Mouse (Mus musculus) lung, postnatal 10 days (tissue): ENCODE measurements around the gene Cnn2.

ENCODE experiments used
- DNase-seq: peaks from one replicate; pipeline ENCODE4 v3.0.0; 2021

The Cnn2 gene

DNA sequence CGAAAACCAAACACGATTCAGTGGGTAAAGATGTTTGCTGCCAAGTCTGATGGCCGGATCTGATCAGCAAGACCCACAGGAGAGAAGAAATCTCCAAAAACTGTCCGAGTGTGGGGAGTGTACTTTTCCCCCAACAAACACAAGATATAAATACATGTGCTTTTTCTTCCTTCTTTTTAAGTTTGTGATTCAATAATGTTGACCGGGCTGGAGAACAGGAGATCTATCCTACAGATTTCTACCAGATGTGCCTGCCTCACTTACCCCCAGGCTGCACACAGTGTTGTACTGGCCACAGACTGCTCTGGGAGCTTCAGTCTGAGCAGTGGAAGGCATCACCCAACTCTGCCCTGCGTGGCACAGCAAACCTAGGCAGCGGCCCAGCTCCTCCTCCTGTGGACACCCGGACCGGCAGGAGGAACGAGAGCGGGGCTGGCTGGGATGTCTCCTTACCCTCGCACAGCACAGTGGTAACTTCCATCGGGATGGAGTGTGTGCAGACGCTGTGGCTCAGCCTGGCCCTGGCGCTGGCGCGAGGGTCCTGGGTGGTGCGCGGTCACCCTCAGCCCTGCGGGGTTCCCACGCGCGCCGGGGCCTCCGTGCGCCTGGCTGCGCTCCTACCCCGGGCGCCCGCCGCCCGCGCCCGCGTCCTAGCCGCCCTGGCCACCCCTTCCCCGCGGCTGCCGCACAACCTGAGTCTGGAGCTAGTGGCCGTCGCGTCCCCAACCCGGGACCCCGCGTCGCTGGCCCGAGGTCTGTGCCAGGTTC lies 17.8 kb upstream of the Cnn2 start, which contains the start of gene Grin3b:
TSS of gene Grin3b (plus strand) at position 301 of the 768 bp plus-strand sequence.
- no peak for DNase-seq

DNA sequence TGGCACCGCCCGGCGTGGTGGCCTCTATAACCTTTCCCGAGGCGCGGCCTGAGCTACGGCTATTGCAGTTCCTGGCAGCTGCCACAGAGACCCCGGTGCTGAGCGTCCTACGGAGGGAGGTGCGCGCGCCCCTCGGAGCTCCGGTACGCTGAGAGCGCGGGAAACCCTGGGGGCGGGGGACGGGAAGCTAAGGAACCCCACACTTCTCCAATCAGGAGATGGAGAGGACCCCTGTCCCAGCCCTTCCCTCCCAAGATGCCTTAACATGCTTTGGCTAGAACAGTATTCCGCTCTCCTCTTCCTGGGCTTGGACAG lies 17.2 kb upstream of the Cnn2 start:
- no peak for DNase-seq

DNA sequence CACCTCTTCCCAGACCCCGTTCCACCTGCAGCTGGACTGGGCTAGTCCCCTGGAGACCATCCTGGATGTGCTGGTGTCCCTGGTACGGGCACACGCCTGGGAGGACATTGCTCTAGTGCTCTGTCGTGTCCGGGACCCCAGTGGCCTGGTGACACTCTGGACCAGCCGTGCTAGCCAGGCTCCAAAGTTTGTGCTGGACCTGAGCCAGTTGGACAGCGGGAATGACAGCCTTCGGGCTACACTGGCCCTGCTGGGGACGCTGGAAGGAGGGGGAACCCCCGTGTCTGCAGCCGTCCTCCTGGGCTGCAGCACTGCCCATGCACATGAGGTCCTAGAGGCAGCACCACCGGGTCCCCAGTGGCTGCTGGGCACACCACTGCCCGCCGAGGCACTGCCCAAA lies 15.6 kb upstream of the Cnn2 start:
- DNase-seq: peak; percentile 71

GRCm38 (mm10) chr10:79974087-79974486 lies 14.3 kb upstream of the Cnn2 start:
- DNase-seq: no peak

DNA sequence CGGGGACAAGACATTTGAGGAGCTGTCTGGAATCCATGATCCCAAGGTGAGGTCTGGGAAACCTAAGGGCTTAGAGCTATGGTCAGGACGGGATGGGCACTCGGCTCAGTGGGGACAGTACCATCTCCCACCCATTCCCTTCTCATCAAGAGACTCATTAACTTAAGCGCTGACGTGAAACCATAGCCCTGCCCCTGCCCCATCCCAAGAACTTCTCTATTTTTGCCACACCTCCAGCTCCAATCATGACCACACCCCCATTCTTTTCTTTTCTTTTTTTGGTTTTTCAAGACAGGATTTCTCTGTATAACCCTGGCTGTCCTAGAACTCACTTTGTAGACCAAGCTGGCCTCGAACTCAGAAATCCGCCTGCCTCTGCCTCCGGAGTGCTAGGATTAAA lies 13.7 kb upstream of the Cnn2 start:
- DNase-seq: no peak

- DNase-seq: no peak
These were observed 12.2 kb upstream of the Cnn2 start for GRCm38 (mm10) chr10:79976071-79976721.

- no peak for DNase-seq
These were observed 11.7 kb upstream of the Cnn2 start for GRCm38 (mm10) chr10:79976722-79977107.

DNA sequence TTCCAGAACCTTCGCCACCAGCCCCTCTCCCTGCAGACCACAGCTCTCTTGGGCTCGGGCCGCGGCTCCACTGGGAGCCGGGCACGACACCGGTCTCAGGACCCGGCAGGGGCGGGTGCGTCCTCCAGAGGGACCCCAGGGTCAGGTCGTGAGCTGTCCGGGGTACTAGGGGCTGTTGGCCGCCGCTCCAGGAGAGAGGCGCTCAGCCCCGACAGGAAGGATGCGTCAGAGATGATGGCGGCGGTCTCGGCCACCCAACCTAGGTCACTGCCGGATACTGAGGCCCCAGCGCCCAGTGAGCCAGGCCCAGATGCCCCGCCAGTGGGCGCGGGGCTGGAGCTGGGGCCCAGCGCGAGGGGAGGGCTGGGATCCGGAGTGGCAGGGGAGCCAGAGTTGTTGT lies 11.1 kb upstream of the Cnn2 start:
- no peak for DNase-seq

- no peak for DNase-seq
These were observed 10.3 kb upstream of the Cnn2 start for GRCm38 (mm10) chr10:79978061-79978460.

DNA sequence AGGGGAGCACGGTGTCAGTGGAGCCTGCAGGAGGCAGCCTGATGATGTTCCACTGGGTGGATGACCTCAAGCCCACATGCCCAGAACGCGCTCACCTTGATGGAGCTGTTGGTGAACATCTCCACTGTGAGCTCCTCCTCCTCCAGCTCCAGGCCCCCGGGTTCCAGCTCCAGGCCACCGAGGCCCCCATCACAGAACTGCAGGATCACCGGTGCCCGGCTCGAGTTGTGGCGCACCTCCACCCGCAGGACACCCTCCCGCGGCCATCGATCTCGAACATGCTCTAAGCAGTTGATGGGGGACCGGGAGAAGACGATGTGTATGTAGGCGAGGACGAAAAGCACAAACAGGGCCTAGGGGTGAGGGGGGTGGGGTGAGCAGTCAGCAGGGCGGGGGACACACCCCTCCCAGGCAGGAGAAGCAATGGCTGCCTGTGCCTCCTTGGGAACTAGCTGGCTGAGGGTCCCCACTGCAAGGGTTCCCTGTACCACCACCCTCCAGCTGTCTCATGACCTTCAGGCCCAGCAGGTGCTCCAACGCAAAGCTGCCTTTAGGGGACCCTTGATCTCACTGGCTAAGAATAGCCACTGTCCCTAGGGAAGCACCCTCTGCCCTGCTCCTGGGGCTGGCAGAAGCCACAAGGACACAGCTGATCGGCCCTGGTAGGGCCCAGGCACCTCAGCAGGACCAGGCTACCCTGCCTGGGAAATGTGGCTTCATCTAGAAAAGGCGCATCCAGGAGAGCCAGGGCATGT lies 8.8 kb upstream of the Cnn2 start:
- DNase-seq: no peak

GRCm38 (mm10) chr10:79983205-79983604 lies 5.2 kb upstream of the Cnn2 start:
- DNase-seq: no peak

DNA sequence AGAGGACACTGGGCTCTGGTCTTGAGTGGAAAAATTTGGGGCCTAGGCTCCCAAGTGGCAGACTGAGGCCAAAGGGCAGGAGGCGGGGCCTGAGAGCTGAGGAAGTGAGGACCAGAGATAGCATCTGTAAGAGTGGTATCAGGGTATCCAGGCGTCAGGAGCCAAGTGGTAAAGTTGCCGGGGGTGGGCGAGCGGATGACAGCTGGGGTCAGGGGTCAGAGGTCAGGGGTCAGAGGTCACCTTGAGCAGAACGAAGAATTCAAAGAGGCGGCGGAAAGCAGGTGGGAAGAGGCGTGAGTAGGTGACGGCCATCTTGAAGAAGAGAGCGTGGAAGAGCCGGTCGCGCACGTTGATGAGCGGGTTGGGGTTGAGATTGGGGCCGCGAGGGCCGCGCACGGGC lies 4.7 kb upstream of the Cnn2 start:
- DNase-seq: peak; percentile 76

DNA sequence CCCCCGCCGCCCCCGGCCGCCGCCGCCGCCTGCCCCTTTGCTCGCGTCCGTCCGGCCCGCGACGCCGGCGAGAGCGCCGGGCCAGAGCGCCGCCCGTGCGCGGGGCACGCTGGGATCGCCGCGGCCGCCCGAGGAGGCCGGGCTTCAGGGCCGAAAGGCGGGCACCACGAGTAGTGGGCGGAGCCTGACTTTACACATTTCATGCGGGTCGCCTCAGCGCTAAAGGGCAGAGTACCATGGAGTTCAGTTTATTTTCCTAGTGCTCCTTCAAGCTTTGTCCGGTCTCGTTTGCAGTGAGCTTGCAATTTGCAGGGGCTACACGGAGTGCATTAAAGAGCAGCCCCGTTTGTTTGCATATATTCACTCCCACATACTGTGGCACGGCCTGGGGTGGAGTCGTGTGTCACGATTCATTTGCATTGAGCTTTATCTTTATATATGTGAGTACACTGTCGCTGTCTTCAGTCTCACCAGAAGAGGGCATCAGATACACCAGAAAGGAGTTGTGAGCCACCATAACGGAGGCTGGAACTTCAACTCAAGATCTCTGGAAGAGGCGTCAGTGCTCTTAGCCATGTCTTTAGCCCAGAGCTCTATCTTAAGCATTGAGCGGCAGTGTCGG lies 4.1 kb upstream of the Cnn2 start, which contains the start of gene Tmem259:
TSS of gene Tmem259 (minus strand) at position 136 of the 622 bp plus-strand sequence.
- DNase-seq: peak; percentile 94

DNA sequence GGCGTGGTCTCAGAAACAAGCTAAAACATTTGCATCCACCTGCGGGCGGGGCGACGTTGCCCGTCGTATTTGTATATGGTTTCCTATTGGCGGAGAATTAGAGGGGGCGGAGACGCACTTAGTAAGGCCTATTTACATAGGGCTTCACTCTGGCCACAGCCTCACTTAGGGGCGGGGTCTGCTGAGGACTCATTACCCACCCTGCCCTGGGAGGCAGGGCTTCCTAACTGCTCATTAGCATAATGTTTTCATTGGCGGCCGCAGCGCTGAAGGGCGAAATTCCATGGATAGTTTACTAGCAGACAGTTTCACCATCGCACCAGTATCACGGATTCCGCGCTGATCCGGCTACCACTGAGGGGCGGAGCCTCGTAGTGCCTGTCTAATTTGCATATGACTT lies 3.5 kb upstream of the Cnn2 start:
- peak; percentile 99 for DNase-seq

- peak; percentile 81 for DNase-seq
These were observed 2.8 kb upstream of the Cnn2 start for GRCm38 (mm10) chr10:79985334-79986231.

GRCm38 (mm10) chr10:79986232-79986878 lies 2.0 kb upstream of the Cnn2 start:
- DNase-seq: peak; percentile 80

GRCm38 (mm10) chr10:79986963-79987362 lies 1.4 kb upstream of the Cnn2 start:
- DNase-seq: peak; percentile 95

- no peak for DNase-seq
These were observed 446 bp upstream of the Cnn2 start for GRCm38 (mm10) chr10:79987771-79988505.

DNA sequence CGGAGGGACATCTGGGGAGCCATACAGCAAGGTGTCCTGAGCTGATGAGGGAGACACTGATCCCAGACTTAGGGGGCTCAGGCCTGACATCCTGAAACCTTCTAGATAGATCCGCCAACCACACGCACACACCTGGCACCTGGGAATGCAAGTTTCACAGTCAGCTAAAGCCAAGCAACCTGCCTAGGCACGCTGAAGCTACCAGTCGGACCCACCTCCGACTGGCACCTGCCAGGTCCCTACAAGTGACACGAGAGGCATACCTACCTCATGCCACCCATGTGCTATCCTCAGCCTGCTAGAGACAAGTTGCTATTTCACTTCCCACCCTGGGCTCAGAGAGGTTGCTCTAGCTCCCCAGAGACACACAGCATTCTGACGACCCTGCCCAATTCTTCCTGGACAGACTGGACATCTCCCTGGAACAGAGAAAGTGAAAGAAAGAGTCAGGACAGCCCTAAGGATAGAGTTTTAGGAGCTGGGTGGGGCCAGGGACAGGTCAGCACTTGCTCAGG lies 945 bp downstream of the Cnn2 start:
- DNase-seq: no peak

GRCm38 (mm10) chr10:79989870-79990269 lies 1.5 kb downstream of the Cnn2 start:
- peak; percentile 88 for DNase-seq

GRCm38 (mm10) chr10:79991099-79991498 lies 2.7 kb downstream of the Cnn2 start:
- no peak for DNase-seq
